Mouse (Mus musculus) left cerebral cortex, postnatal 10 days (tissue): ENCODE results near the gene St6galnac6. TPM values are rescaled to one million over a fixed set of nuclear protein-coding genes. Genes with fewer than 3 reads are reported as not detected.

Experiments
- DNase-seq, 2 experiments: peaks; one replicate each; pipeline ENCODE4 v3.0.0; 2021 to 2022; ENCODE audit warnings: low spot score in 2 of 2, mixed read lengths in 1 of 2; ENCODE audit errors: extremely low spot score in 1 of 2
- intact Hi-C: fragments of 180-260 bp; cut with DNase I; formaldehyde crosslinking; loops from one replicate; pipeline ENCODE4 v1.15.1; 2025
- total RNA-seq, 2 experiments: library from RNA; stranded (reverse); gene quantifications; 2 replicates each; pipeline ENCODE4 v1.2.3; 2021

The St6galnac6 gene
- total RNA-seq = 100 to 1,000 TPM; 122 to 127 TPM

DNA sequence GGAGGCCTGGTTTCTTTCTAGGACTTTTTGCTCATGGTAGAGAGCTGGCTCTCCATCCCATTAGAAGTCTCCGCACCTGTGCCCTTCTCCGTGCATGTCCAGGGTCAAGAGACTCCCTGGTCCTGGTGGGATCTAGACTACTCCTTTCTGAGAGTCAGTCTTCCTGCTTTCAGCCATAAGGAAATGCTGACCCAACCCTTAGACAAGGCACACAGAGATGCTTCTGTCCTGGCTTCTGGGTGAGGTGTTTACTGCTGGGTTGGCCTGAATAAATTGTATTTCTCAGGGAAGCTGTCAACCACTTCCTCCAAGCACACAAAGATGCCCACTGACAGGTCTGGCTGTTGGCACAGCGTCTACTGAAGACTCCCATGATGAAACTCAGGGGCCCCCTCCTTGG lies at the start of gene St6galnac6:
Gene St6galnac6 (plus strand): TSS at position 301 of the 400 bp plus-strand sequence.
- intact Hi-C loops = no loop called here

DNA sequence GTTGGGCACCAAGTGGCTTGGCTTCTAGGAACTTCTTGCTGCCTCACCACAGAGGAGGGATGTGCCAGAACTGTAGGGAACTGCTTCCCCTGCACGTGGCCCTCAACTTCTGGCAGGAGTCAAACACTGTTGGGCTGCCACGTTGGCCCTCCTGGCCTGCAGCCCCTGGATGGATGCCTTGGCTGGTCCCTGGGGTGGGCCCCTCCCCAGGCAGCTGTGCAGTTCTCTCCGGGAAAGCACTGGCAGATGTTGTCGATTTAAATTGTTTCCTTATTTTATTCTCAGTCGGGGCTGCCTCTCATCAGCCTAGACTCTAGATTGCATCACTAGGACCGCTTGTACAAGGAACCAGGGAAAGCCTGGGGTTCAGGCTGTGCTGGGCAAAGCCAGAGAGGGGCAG lies 49.7 kb upstream of the St6galnac6 start:
- no peak for DNase-seq
- intact Hi-C loops = no loop called here

More for the DNA sequence above, at the start of gene St6galnac6:
- no peak for DNase-seq

DNA sequence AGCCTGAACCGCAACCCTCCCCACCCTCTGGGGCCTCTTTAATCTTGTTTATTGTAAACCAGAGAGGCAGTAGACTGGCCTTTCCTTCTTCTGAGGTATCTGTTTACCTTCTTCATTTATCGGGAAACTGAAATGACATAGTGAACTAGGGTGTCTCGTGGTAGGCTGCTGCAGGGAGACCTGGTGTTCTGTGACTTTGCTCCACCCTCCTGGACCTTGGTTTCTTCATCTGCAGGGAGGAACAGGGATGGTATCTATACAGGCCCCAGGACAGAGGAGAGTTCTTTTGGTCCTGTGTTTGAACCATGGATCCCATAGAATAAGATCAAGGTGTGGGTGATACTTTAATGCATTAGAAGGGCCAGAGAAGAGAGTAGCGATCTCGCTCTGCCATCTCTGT lies 48.3 kb upstream of the St6galnac6 start:
- no peak for DNase-seq
- intact Hi-C loops = no loop called here

DNA sequence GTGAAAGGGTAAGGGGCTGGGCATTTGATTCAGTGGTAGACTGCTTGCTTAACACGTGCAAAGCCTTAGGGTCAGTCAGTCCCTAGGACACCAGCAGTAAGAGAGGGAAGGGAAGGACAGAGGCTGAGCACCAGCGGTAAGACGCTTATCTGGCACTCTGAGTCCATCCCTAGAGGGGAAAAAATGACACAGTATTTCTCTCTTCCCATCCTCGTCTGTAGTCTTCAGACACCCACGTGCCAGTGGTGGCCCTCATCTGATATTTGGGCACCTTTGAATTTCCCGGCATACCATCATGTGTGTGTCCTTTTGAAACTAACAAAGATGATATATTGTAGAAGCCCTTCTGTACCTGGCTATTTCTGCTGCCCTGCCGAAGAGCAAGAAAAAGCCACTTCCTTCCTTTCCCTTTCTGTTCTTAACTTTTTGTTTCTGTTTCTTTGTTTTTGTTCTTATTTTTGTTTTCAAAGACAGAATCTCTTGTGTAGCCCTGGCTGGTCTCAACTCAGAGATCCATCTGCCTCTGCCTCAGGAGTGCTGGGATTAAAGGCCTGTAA lies 45.8 kb upstream of the St6galnac6 start:
- no peak for DNase-seq
- intact Hi-C loops = no loop called here

DNA sequence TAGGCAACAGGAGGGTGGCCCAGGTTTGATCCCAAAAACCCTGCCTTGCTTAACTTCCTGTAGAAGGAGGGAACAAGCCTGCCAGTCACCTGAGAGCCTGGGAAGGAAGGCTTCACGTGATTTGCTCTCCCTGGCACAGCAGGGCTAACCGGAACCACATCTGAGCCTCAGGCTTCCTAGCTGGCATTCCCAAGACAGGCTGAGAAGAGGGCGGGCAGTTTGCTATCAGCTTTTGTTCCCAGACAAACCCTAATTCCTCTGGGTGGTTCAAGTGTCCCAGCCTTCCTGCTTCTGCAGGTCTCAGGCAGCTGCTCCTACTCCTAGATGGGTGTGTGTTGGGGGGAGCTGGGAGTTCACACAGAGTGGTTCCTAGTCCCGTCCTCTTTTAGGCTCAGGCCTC lies 44.0 kb upstream of the St6galnac6 start:
- intact Hi-C loops = no loop called here
- DNase-seq = no peak

DNA sequence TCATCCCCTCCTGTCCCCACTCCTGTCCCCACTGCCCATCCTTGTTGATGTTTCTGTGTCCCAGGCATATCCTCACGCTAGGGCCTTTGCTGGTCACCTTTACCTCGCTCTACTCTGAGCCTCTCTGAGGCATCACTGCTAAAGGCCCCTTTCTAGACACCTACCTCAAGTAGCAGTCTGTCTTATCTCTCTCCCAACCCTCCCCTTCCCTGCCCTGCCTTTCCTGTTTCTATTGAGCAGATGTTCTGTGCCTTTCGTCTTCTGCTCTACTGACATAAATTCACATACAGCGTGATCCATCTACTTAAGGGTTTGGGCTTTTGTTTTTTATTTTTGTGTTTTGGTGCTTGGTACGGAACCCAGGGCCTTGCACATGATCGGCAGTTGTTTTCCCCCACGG lies 43.5 kb upstream of the St6galnac6 start:
- no peak for DNase-seq
- intact Hi-C loops = no loop called here

DNA sequence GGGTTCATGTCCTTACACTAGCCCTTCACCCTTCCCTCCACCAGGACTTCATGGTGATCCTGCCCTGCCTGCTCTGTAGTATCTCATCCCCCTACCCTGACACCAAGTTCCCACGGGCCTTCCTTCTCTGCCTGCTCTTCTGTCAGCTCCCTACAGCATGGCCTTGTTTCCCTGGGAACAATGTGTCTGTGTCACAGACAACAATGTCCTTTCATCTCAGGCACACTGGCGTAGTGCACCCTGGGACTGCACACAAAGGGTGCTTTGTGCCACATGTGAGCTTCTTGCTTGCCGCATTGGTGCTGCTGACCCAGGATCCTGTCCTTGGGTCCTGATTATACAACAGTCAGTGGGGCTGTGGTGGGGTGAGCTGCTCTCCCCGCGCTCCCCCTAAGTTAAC lies 39.9 kb upstream of the St6galnac6 start:
- peak; percentile 50 to 52 for DNase-seq
- intact Hi-C loops = no loop called here

DNA sequence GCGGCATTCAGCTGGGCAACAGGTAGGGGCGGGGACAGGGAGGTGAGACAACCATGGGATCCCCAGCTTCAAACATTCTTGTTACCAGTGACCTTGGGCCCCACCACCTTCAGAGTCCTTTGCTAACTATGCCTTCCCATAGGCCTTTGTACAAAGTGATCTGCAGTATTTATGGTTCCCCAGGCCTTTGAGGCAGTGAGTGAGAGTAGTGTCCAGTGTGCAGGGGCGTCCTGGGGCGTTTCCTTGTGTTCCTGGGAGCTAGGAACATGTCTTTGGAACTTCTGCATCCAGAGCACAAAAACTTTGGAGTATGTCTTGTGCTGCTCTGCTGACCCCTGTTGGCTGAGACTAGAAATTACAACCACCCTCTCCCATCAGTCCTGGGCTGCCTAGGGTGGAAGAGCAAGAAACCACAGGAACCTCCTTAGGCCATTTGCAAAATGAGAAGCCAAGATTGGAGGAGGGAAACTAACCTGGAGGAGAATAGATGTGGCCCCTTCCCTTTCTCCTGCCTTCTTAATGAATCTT lies 32.9 kb upstream of the St6galnac6 start:
- peak; percentile 70 to 71 for DNase-seq
- intact Hi-C loops = loop anchor here (1.0 to 5.0 kb wide), 2 partner anchors 78 to 169 kb away; partner anchors contain the start of gene Ptges2

DNA sequence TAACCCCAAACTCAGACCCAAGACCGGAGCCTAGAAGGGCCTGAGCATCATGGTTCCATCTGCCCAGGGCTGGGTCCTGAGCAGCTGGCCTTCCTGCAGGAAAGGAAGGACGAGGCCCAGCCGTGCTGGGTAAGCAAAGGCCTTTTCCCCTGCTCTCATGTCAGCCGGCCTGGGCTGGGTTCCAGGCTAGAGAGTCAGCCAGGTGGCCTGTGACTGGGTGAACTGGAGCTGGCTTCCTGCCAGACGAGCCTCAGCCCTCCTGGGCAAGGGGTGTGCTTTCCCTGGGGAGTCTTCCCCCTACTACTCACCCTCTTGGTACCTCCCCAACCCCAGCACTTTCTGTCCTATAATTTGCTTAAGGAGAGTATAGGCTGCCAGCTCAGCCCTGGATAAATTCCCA lies 31.4 kb upstream of the St6galnac6 start:
- intact Hi-C loops = loop anchor here (5.0 kb wide), 1 partner anchor 171 kb away; the partner anchor contains the start of gene Ptges2
- peak in 1 of 2 experiments; percentile 64 for DNase-seq

DNA sequence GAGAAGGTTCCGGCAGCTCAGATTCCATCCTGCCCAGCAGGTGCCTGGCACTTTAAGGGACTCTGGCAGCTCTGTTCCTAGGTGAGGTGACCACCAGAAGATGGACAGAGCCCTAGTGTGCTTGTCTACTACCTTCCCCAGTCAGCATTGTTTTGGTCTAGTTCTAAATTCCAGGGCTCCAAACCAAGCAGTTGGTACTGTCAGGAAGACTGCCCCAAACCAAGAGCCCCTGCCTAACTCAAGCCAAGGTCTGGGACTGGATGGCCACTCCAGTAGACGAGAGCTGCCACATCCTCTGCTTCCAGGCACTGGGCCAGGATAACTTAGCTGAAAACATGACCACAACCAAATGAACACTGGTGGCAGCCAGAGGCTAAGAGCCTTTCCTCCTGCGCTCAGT lies 30.6 kb upstream of the St6galnac6 start:
- intact Hi-C loops = loop anchor here (5.0 kb wide), 1 partner anchor 172 kb away; the partner anchor contains the start of gene Ptges2
- no peak for DNase-seq

DNA sequence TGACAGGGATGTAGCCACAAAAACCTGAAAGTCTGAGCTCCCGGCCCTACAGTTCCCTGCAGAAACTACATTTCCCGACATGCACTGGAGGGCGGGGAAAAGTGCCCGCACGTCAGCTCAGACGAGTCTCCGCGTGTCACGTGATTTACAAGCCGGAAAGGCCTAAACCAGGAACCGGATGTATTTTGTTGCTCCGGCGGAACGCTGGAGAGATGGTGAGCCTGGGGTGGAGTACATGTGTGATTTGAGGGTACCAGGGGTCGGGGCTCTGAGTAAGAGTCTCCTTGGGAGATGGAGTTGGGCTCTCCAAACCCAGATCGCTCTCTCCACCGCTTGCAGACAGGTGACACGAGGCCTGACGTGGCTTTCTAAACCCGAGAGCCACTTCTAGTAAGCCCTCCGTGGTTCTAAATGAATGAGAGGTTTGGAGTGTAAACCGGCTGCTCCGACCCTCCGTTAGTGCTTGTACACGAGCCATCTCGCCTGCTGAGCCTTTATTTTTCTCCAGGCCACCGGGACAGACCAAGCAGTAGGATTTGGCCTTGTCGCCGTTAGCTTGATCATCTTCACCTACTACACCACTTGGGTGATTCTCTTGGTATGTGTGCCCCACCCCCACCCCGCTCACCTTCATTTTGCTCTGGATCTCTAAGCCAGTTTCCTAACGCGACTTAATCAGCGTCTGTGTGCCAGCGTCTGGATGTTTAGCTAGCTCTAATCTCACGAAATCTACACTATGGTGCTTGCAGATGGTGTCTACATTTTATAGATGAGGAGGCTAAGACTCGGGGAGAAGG lies 28.6 kb upstream of the St6galnac6 start, which contains the start of gene Dpm2:
Gene Dpm2 (plus strand): TSS at position 161 of the 797 bp plus-strand sequence.
- intact Hi-C loops = no loop called here

DNA sequence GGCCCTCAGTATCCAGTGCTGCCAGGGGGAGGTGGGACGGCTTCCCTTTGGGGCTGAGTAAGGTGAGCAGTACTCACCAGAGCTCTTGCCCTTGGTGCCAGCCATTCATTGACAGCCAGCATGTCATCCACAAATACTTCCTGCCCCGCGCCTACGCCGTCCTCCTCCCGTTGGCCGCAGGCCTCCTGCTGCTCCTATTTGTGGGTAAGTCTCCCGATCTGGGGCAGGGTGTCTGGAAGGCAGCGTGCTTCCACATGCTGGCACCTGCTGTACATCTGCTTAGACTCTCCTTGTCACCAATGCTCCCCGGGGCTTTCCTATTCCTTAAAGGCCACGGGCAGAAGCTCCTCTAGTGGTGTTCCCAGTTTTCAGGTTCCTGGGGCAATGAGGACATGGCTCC lies 27.3 kb upstream of the St6galnac6 start:
- peak in 1 of 2 experiments; percentile 41 for DNase-seq

More for the DNA sequence above, 28.6 kb upstream of the St6galnac6 start, which contains the start of gene Dpm2:
- peak; percentile 93 to 94 for DNase-seq

DNA sequence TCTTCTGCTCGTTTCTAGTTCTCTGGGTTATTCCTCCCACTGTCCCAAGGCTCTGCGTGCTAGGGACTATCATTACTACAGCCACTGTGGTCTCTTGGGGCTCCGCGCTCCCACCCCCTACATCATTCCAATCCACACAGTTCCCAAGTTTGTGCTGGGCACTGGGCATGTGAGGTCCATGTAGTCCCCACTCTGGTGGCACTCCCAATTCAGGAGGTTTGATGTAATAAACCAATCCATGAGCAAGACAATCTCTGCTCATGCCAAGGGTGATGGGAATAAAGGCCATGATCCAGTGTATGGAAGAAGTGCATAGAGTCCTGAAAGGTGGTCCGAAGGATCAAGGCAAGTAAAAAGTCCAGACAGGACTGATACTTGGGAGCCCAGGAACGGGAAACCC lies 25.0 kb upstream of the St6galnac6 start, which contains the start of gene Pip5kl1:
Gene Pip5kl1 (plus strand): TSS at position 301 of the 400 bp plus-strand sequence.
- intact Hi-C loops = no loop called here
- DNase-seq = no peak

More for the DNA sequence above, 27.3 kb upstream of the St6galnac6 start:
- intact Hi-C loops = no loop called here

DNA sequence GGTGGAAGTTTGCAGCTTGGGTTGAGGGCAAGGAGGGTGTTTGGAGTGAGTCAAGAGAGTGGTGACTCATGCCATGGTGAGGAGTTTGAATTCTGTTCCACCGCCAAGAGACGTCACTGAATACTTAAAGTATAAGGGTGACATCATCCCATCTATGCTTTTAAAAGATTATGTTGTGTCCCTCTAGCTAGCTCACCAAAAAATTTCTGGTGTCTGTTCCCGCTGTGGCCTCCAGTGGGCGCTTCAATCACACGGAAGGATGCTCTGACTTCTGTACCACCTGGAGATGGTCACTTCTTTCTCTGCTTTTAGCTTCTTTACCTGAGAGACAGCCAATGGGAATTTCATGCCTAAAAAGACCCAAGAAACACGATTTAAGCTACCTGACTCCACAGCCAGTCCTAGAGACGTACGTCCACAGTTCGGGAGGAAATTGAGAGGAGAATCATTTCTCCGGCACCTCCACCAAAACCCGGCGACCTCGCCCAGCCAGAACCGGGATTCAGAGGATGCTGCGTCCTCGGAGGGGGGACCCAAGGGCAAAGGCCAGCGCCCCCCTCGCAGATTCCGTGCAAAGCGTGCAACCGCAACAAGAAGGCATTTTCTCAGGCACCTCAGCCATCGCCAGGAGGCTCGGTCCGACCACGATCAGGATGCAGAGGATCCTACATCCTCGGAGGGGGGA lies 24.5 kb upstream of the St6galnac6 start:
- intact Hi-C loops = no loop called here
- DNase-seq = peak; percentile 59 to 78

DNA sequence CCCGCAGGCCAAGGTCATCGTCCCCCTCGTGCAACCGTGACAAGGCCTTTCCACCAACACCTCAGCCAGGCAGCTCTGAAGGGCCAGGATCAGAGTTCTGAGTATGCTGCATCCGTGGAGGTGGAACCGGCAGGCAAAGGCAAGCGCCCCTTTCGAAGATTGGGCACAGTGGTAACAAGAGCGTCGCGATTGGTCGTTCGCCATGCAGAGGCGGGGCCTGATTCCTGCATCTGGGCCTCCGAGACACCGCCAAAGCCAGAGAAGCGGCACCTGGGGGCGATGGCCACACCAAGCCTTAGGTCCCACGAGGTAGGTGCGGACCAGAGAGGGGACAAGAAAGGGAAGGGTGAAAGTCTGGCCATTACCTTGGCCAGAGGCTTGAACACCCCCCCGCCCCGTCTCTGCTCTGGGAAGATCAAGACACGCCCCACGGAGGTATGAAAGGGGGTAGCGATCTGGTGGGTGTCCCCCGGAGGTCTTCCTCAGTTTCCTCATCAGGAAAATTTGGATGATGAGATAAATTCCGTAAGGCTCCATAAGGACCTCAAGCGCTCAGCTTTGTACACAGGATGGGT lies 23.8 kb upstream of the St6galnac6 start, which contains the start of gene 9430097D07Rik:
Gene 9430097D07Rik (minus strand): TSS at position 99 of the 575 bp plus-strand sequence.
- DNase-seq = peak; percentile 64 to 76
- intact Hi-C loops = no loop called here

DNA sequence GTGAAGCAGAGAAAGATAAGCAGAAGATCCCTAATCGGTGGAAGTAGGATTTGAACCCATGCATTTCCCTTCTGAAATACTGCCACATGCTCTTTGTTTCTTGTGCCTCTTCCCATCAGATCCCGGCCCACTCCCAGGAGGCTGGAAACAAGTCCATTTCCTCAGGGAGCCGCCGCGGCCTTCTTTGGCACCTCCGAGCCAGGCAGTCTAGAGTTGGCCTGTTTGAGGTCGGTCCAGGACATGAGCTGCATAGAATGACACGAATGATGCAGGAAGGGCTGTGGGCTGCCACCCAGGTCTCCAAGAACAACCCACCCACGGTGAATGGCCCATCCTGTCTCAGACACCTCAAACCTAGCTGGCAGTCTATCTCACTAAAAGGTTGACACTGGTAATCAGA lies 23.0 kb upstream of the St6galnac6 start:
- DNase-seq = peak in 1 of 2 experiments; percentile 28
- intact Hi-C loops = no loop called here

DNA sequence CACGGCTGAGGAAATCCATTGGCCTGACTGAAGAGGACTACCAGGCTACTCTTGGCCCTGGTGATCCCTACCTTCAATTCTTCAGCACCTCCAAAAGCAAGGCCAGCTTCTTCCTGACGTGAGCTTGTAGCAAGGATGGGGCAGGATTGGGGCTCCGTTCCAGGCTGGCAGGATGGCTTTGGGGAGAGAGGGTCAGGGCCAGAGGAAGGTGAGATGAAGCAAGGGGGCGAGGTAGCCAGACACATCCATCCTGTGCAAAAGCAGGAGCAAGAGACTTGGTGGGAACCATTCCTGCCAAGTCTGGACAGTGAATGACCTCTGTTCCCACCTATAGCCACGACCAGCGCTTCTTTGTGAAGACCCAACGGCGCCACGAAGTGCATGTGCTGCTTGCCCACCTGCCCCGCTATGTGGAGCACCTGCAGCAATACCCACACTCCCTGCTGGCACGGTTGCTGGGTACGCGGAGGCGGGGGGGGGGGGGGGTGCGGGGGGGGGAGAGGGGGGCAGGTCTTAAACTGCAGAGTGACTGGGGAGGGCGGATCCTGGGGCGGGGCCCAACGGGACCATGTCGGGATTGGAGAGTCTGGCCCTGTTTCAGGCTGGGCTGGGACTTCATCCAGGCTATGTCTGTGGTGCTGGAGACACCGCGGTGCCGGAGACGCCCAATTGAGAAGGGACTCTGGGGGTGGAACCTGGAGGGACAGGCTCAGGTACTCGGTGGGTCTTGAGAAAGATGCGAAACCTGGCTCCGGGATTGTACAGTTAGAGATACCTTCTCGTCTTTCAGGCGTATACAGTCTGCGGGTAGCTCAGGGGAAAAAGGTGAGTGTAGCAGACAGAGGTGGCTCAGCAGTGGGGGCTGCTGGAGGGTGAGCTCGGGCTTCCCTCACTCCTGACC lies 21.1 kb upstream of the St6galnac6 start:
- intact Hi-C loops = no loop called here
- peak in 1 of 2 experiments; percentile 76 for DNase-seq
